Mouse (Mus musculus) spleen, embryonic (tissue): ENCODE measurements around the gene Gm20388.

Source experiments
- CTCF ChIA-PET: fragments of 350-600 bp; sonication (Branson Sonifier 250); formaldehyde crosslinking; loops from one replicate; lab custom pipeline; 2022; lab: Charles Lee

Gene Gm20388

GRCm38 (mm10) chr8:120375170-120375569 is 464.5 kb downstream of the Gm20388 start:
- CTCF ChIA-PET = no interaction called here

- CTCF ChIA-PET = no interaction called here
Measured at GRCm38 (mm10) chr8:120376215-120376614, 465.6 kb downstream of the Gm20388 start.

GRCm38 (mm10) chr8:120376847-120377802 is 466.5 kb downstream of the Gm20388 start:
- CTCF ChIA-PET = no interaction called here

- CTCF ChIA-PET = no interaction called here
Measured at GRCm38 (mm10) chr8:120377803-120378189, 467.2 kb downstream of the Gm20388 start.

GRCm38 (mm10) chr8:120378306-120378705 is 467.7 kb downstream of the Gm20388 start:
- CTCF ChIA-PET = no interaction called here

GRCm38 (mm10) chr8:120379015-120379414 is 468.4 kb downstream of the Gm20388 start:
- CTCF ChIA-PET = no interaction called here

GRCm38 (mm10) chr8:120381865-120382264 is 471.2 kb downstream of the Gm20388 start:
- CTCF ChIA-PET = interaction anchor here (0.7 kb wide), 1 partner anchor 28 kb away, joined by 9 read pairs; no protein-coding TSS in a partner anchor

- CTCF ChIA-PET = interaction anchor here (0.5 kb wide), 1 partner anchor 666 kb away, joined by 3 read pairs; no protein-coding TSS in a partner anchor
Measured at GRCm38 (mm10) chr8:120382436-120383203, 472.0 kb downstream of the Gm20388 start.

- CTCF ChIA-PET = no interaction called here
Measured at GRCm38 (mm10) chr8:120383204-120383560, 472.5 kb downstream of the Gm20388 start.

- CTCF ChIA-PET = no interaction called here
Measured at GRCm38 (mm10) chr8:120383713-120384112, 473.1 kb downstream of the Gm20388 start.

- CTCF ChIA-PET = no interaction called here
Measured at GRCm38 (mm10) chr8:120384745-120385144, 474.1 kb downstream of the Gm20388 start.

- CTCF ChIA-PET = no interaction called here
Measured at GRCm38 (mm10) chr8:120388246-120388645, 477.6 kb downstream of the Gm20388 start.

- CTCF ChIA-PET = interaction anchor here (0.9 kb wide), 1 partner anchor 56 kb away, joined by 3 read pairs; no protein-coding TSS in a partner anchor
Measured at GRCm38 (mm10) chr8:120390598-120390997, 480.0 kb downstream of the Gm20388 start.

GRCm38 (mm10) chr8:120391856-120392255 is 481.2 kb downstream of the Gm20388 start:
- CTCF ChIA-PET = interaction anchor here (0.7 kb wide), 1 partner anchor 439 kb away, joined by 3 read pairs; no protein-coding TSS in a partner anchor

- CTCF ChIA-PET = no interaction called here
Measured at GRCm38 (mm10) chr8:120393085-120393484, 482.4 kb downstream of the Gm20388 start.

- CTCF ChIA-PET = no interaction called here
Measured at GRCm38 (mm10) chr8:120393871-120394275, 483.2 kb downstream of the Gm20388 start.

- CTCF ChIA-PET = no interaction called here
Measured at GRCm38 (mm10) chr8:120395892-120396291, 485.3 kb downstream of the Gm20388 start.

- CTCF ChIA-PET = no interaction called here
Measured at GRCm38 (mm10) chr8:120396756-120397155, 486.1 kb downstream of the Gm20388 start.

GRCm38 (mm10) chr8:120397444-120398411 is 487.1 kb downstream of the Gm20388 start:
- CTCF ChIA-PET = no interaction called here

- CTCF ChIA-PET = interaction anchor here (1.6 kb wide), 1 partner anchor 136 kb away, joined by 6 read pairs; no protein-coding TSS in a partner anchor
Measured at GRCm38 (mm10) chr8:120399212-120399934, 488.7 kb downstream of the Gm20388 start.
